Mouse (Mus musculus) urinary bladder, postnatal 14 days (tissue): ENCODE data around the gene Caskin1.
"Not testable (repeated sequence)": the region's sequence is repeated elsewhere in the genome, so short reads cannot be mapped to it uniquely, and the experiment has no call there.

Experiments used
- DNase-seq: peaks from one replicate; pipeline ENCODE4 v3.0.0; 2021; ENCODE audit warnings: low spot score

The Caskin1 gene

GRCm38 (mm10) chr17:24488186-24488661 is at the start of gene Caskin1:
TSS of gene Caskin1 (plus strand) at chr17:24488601.
- no peak for DNase-seq

GRCm38 (mm10) chr17:24440377-24440776 is 48.0 kb upstream of the Caskin1 start:
- no peak for DNase-seq

- no peak for DNase-seq
Observed at GRCm38 (mm10) chr17:24441148-24441547, 47.3 kb upstream of the Caskin1 start.

GRCm38 (mm10) chr17:24442107-24442506 is 46.3 kb upstream of the Caskin1 start:
- peak; percentile 76 for DNase-seq

- DNase-seq = peak; percentile 69
Observed at GRCm38 (mm10) chr17:24442632-24443155, 45.7 kb upstream of the Caskin1 start, which contains the start of gene Dnase1l2. TSS of gene Dnase1l2 (minus strand) at chr17:24443105.

GRCm38 (mm10) chr17:24443409-24443808 is 45.0 kb upstream of the Caskin1 start:
- peak; percentile 80 for DNase-seq

GRCm38 (mm10) chr17:24446590-24446989 is 41.8 kb upstream of the Caskin1 start:
- no peak for DNase-seq

- DNase-seq = no peak
Observed at GRCm38 (mm10) chr17:24449507-24449906, 38.9 kb upstream of the Caskin1 start.

GRCm38 (mm10) chr17:24451220-24451619 is 37.2 kb upstream of the Caskin1 start:
- DNase-seq = no peak

GRCm38 (mm10) chr17:24453372-24453771 is 35.0 kb upstream of the Caskin1 start:
- DNase-seq = no peak

- no peak for DNase-seq
Observed at GRCm38 (mm10) chr17:24454218-24454755, 34.1 kb upstream of the Caskin1 start.

GRCm38 (mm10) chr17:24454756-24455522 is 33.5 kb upstream of the Caskin1 start:
- peak; percentile 100 for DNase-seq

- DNase-seq = not testable (repeated sequence)
Observed at GRCm38 (mm10) chr17:24455523-24456206, 32.7 kb upstream of the Caskin1 start.

GRCm38 (mm10) chr17:24461580-24461979 is 26.8 kb upstream of the Caskin1 start:
- DNase-seq = no peak

- no peak for DNase-seq
Observed at GRCm38 (mm10) chr17:24462932-24463331, 25.5 kb upstream of the Caskin1 start.

- no peak for DNase-seq
Observed at GRCm38 (mm10) chr17:24463374-24464133, 24.8 kb upstream of the Caskin1 start.

GRCm38 (mm10) chr17:24468636-24469246 is 19.7 kb upstream of the Caskin1 start:
- DNase-seq = no peak

- no peak for DNase-seq
Observed at GRCm38 (mm10) chr17:24469336-24469909, 19.0 kb upstream of the Caskin1 start.

GRCm38 (mm10) chr17:24469910-24470602 is 18.3 kb upstream of the Caskin1 start, which contains the start of the genes E4f1 and Pgp:
TSS of gene E4f1 (minus strand) at chr17:24470313.
TSS of gene Pgp (plus strand) at chr17:24470392.
- peak; percentile 99 for DNase-seq
